Mouse (Mus musculus) Patski (cell line): ENCODE results near the gene Gfra4. TPM values are rescaled to one million over a fixed set of nuclear protein-coding genes. Genes with fewer than 3 reads are reported as not detected.
"Not testable (repeated sequence)": the region's sequence is repeated elsewhere in the genome, so short reads cannot be mapped to it uniquely, and the experiment has no call there.

Source experiments
- ATAC-seq: fragments of 100-300 bp; one replicate; pipeline ENCODE4 v1.8.0; 2021
- CTCF ChIA-PET: fragments of 350-600 bp; sonication (Branson Sonifier 250); formaldehyde crosslinking; loops from one replicate; lab custom pipeline; 2022; ENCODE audit warnings: inconsistent platforms; lab: Charles Lee
- POLR2A ChIA-PET: fragments of 350-600 bp; sonication (Branson Sonifier 250); formaldehyde crosslinking; loops from one replicate; lab custom pipeline; 2022; ENCODE audit warnings: antibody characterized with exemption, inconsistent platforms; lab: Charles Lee
- DNase-seq: peaks from one replicate; pipeline ENCODE4 v3.0.0-alpha.2; 2011; ENCODE audit warnings: low read depth, low spot score
- H3K27me3 ChIP-seq: fragments of 371-371 bp; one replicate; pipeline ENCODE4 v1.5.1; 2021
- CTCF ChIP-seq: fragments of 100-300 bp; IDR thresholded peaks from one replicate; pipeline ENCODE4 v1.5.1; 2021
- in situ Hi-C: fragments of 300-500 bp; cut with MboI; formaldehyde crosslinking; loops from 3 replicates; pipeline ENCODE4 v1.11.1; 2018; ENCODE audit warnings: low pct_unique_long_range_greater_than_20kb, mixed read lengths
- polyA plus RNA-seq: library from polyadenylated mRNA; unstranded; gene quantifications from one replicate; pipeline ENCODE4 v1.2.3, GENCODE M21; 2021

Gene Gfra4
- polyA plus RNA-seq, 1 experiment from 2014 or later = 4.6 TPM

- no peaks in the 10 kb centered on the region for H3K27me3 ChIP-seq
- ATAC-seq (no peak), DNase-seq (no peak)
- ChIA-PET CTCF (interaction anchor here (1.3 to 1.8 kb wide), 4 partner anchors 11 to 150 kb away, joined by 3 to 7 read pairs (median 4); partner anchors contain the start of genes Cdc25b and Spef1), POLR2A (interaction anchor here (2.5 kb wide), 1 partner anchor 11 kb away, joined by 8 read pairs; no protein-coding TSS in a partner anchor)
- no peak for TF ChIP-seq CTCF
- in situ Hi-C loops = no loop called here
Observed at GRCm38 (mm10) chr2:131036757-131037156, 6.1 kb downstream of the Gfra4 start.

DNA sequence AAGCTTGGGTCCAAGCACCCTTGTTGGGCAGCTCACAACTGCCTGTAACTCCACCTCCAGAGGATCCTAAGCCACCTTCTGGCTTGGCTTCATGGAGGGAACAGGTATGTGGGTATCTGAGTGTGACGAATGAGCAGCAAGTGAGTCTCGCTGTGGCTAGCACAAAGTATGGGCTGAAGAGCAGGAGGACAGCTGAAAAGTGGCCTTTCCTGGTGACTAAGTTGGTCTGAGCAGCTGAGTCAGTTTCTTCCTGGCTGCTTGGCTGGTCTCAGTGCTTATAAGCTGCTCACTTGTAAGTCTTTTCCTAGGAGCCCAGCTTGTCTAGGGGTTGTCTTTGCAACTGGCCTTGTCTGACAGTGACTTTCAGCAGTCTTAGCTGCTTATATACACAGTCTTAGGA is 6.5 kb downstream of the Gfra4 start:
- in situ Hi-C loops = no loop called here
- peak; percentile 28 for ATAC-seq
- POLR2A ChIA-PET = interaction anchor here (2.5 kb wide), 1 partner anchor 11 kb away, joined by 8 read pairs; no protein-coding TSS in a partner anchor

GRCm38 (mm10) chr2:131031406-131031805 is 11.5 kb downstream of the Gfra4 start:
- H3K27me3 ChIP-seq, POLR2A ChIA-PET, DNase-seq, ATAC-seq, in situ Hi-C loops, CTCF ChIA-PET: not testable (repeated sequence)

More for the DNA sequence above, 6.5 kb downstream of the Gfra4 start:
- no peak for TF ChIP-seq CTCF
- CTCF ChIA-PET = interaction anchor here (1.3 to 1.8 kb wide), 3 partner anchors 20 to 151 kb away, joined by 3 to 7 read pairs (median 3); partner anchors contain the start of genes Cdc25b and Spef1
- H3K27me3 ChIP-seq = no peaks in the 10 kb centered on the region
- DNase-seq = no peak

- TF ChIP-seq CTCF = no peak
- ChIA-PET POLR2A (no interaction called here), CTCF (no interaction called here)
- in situ Hi-C loops = no loop called here
- H3K27me3 ChIP-seq = no peaks in the 10 kb centered on the region
- DNase-seq (no peak), ATAC-seq (no peak)
Observed at GRCm38 (mm10) chr2:131030998-131031397, 11.9 kb downstream of the Gfra4 start.

- TF ChIP-seq CTCF = no peak
- POLR2A ChIA-PET = no interaction called here
- ATAC-seq (no peak), DNase-seq (no peak)
- H3K27me3 ChIP-seq = no peaks in the 10 kb centered on the region
- CTCF ChIA-PET = interaction anchor here (1.5 kb wide), 1 partner anchor 27 kb away, joined by 3 read pairs; no protein-coding TSS in a partner anchor
- in situ Hi-C loops = no loop called here
Observed at GRCm38 (mm10) chr2:131030561-131030960, 12.3 kb downstream of the Gfra4 start.

DNA sequence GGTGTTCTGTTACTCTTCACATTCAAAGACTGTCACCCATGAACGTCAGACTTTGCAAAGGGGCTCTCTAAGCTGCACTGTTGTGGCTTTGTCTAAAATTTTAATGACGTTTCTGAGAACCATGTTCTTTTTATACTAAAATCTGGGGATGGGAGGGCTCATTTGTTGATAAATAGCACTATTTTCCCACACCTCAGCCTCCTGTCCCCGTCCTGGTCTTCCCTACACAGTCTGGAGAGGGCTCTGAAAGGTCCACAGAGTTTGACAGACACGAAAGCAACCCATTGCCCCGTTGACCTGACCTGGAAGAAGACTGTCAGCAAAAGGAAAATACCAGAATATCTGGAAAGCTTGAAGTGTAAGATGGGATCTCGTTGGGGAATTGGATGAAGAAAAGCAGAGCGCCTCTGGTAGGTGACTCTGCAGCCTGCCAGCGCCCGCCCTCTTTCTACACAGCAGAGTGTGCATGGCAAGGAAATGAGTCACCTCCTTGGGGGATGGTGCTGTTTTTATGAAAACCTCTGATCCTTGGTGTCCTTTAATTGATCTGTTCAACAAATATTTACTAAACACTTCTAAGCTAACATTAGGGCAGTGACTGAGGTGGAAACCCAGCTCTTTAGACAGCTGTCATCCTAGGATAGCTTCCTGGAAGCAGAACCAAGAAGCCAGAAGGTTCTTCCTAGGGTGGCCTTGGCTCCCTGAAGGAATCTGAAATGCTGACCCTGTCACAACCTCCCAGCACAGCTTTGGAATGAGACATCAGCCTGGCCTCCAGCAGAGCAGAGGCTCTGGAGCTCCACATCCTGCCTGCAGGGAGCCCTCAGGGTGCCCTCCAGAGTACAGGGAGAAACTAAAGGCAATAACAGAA is 13.6 kb downstream of the Gfra4 start:
- CTCF ChIA-PET = interaction anchor here (0.7 to 1.5 kb wide), 2 partner anchors 25 to 40 kb away, joined by 3 read pairs; no protein-coding TSS in a partner anchor
- DNase-seq (peak; percentile 73), ATAC-seq (peak; percentile 92)
- peak; percentile 22 for TF ChIP-seq CTCF
- no peaks in the 10 kb centered on the region for H3K27me3 ChIP-seq
- in situ Hi-C loops = no loop called here
- POLR2A ChIA-PET = interaction anchor here (1.0 to 1.2 kb wide), 3 partner anchors 9 to 26 kb away, joined by 3 to 4 read pairs (median 4); no protein-coding TSS in a partner anchor

DNA sequence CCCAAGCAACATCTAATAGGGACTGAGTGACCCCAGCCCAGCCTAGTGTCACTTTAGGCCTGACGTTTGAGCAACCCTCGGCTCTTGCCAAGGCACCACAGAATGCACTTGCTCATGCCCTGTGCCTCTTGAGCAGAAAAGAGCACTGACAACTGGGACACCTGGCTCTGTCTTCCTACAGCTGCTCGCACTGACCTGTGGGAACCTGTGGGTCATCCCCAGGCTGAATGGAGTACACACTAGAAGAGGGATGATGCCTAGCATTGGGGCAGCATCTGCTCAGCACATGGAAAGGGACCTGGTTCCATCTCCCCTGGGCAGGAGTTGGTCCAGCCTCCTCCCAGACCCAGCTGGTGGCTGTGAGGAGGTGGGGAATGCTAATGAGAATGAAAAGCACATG is 15.9 kb downstream of the Gfra4 start:
- ChIA-PET CTCF (no interaction called here), POLR2A (no interaction called here)
- no peak for DNase-seq
- TF ChIP-seq CTCF = no peak
- no peak for ATAC-seq
- in situ Hi-C loops = no loop called here
- no peaks in the 10 kb centered on the region for H3K27me3 ChIP-seq

DNA sequence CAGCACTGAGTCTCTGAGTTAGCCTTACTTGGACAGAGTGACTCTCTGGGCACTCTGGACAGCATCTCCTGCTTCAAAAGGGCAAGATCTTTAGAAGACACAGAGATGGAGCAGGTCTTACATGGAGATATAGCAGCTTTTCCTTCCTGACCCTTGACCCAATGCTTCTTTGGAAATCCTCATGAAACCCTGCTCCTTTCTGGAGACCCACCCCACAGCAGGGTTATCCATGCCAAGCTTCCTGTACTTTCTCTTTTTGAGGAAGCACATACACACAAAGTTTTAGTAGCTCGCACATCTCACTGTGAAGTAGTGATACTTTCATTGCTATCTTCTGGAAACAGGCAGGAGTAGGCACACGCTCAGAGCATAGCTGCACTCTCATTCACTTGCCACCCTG is 17.7 kb downstream of the Gfra4 start:
- in situ Hi-C loops = no loop called here
- H3K27me3 ChIP-seq = no peaks in the 10 kb centered on the region
- ATAC-seq = no peak
- DNase-seq = no peak
- ChIA-PET POLR2A (interaction anchor here (1.5 kb wide), 1 partner anchor 12 kb away, joined by 8 read pairs; no protein-coding TSS in a partner anchor), CTCF (interaction anchor here (1.3 to 1.6 kb wide), 2 partner anchors 22 to 69 kb away, joined by 3 to 4 read pairs; no protein-coding TSS in a partner anchor)
- no peak for TF ChIP-seq CTCF

- ChIA-PET POLR2A (no interaction called here), CTCF (interaction anchor here (1.5 to 1.9 kb wide), 2 partner anchors 10 to 12 kb away, joined by 3 to 6 read pairs; no protein-coding TSS in a partner anchor)
- TF ChIP-seq CTCF = no peak
- no peak for ATAC-seq
- no peaks in the 10 kb centered on the region for H3K27me3 ChIP-seq
- in situ Hi-C loops = no loop called here
- DNase-seq = no peak
Observed at GRCm38 (mm10) chr2:131010566-131010965, 32.3 kb downstream of the Gfra4 start.

DNA sequence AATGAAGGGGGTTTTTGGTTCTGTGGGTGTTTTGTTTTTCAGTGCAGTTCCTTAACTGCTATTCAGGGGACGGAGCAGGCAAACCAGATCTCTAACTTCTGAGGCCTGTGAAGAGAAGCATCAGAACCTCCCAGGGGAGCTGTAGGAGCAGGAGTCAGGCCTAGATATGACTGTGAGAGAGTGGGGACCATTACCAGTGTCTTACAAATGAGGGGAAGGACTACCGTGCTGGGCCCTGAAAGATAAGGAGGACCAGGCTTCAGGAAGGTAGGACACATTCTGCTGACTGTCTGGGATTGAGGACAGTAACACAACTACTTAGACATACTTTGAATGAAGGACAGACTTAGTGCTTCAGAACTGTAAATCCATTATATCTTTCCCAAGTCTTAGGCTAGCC is 33.8 kb downstream of the Gfra4 start:
- POLR2A ChIA-PET = no interaction called here

More for the DNA sequence above, 33.8 kb downstream of the Gfra4 start:
- DNase-seq (no peak), ATAC-seq (no peak)
- no peaks in the 10 kb centered on the region for H3K27me3 ChIP-seq
- CTCF ChIA-PET = interaction anchor here (1.5 kb wide), 1 partner anchor 14 kb away, joined by 3 read pairs; no protein-coding TSS in a partner anchor
- in situ Hi-C loops = no loop called here
- no peak for TF ChIP-seq CTCF
